Mouse (Mus musculus) liver, postnatal 0 days (tissue): ENCODE measurements around the gene Ubr1. TPM values are rescaled to one million over a fixed set of nuclear protein-coding genes. Genes with fewer than 3 reads are reported as not detected.

Experiments
- ATAC-seq: fragments of 200-750 bp; cut with Nextera tagmentation; 2 replicates; pipeline ENCODE4 v1.8.0; 2017; ENCODE audit warnings: mild to moderate bottlenecking, moderate library complexity
- DNase-seq: peaks from one replicate; pipeline ENCODE4 v3.0.0-alpha.2; 2016
- H3K27ac ChIP-seq: fragments of 300-500 bp; sonication (generic); 2 replicates; pipeline ENCODE4 v1.5.1; 2014; ENCODE audit warnings: antibody characterized with exemption, moderate library complexity, mild to moderate bottlenecking, low read depth
- H3K27me3 ChIP-seq: fragments of 300-500 bp; sonication (generic); 2 replicates; pipeline ENCODE4 v1.6.1; 2014; ENCODE audit warnings: low read length, control low read depth, mixed read lengths; ENCODE audit not compliant: insufficient read depth
- H3K36me3 ChIP-seq: fragments of 300-500 bp; sonication (generic); replicated peaks from 2 replicates; pipeline ENCODE4 v1.6.1; 2014; ENCODE audit warnings: mild to moderate bottlenecking, control low read depth, low read length, moderate library complexity, mixed read lengths; ENCODE audit not compliant: insufficient read depth
- H3K4me1 ChIP-seq: fragments of 300-500 bp; sonication (generic); 2 replicates; pipeline ENCODE4 v1.6.1; 2014; ENCODE audit warnings: antibody characterized with exemption, mild to moderate bottlenecking, control low read depth; ENCODE audit not compliant: insufficient read depth
- H3K4me2 ChIP-seq: fragments of 300-500 bp; sonication (generic); 2 replicates; pipeline ENCODE4 v1.6.1; 2014; ENCODE audit warnings: low read depth, mild to moderate bottlenecking, low read length, moderate library complexity, mixed read lengths
- H3K4me3 ChIP-seq: fragments of 300-500 bp; sonication (generic); 2 replicates; pipeline ENCODE4 v1.5.1; 2014; ENCODE audit warnings: low read depth, low read length
- H3K9ac ChIP-seq: fragments of 300-500 bp; sonication (generic); replicated peaks from 2 replicates; pipeline ENCODE4 v1.6.1; 2014; ENCODE audit warnings: mild to moderate bottlenecking, moderate library complexity
- H3K9me3 ChIP-seq: fragments of 300-500 bp; sonication (generic); 2 replicates; pipeline ENCODE4 v1.6.1; 2016; ENCODE audit warnings: mild to moderate bottlenecking, control low read depth, low read length, mixed read lengths
- CTCF ChIP-seq: sonication (generic); IDR thresholded peaks from 2 replicates; pipeline ENCODE4 v1.5.1; 2016; ENCODE audit warnings: antibody characterized with exemption, low read depth
- EP300 ChIP-seq: IDR thresholded peaks from 2 replicates; pipeline ENCODE4 v1.6.1; 2016; ENCODE audit warnings: antibody characterized with exemption, low read depth, mild to moderate bottlenecking
- WGBS: fragments of 180-500 bp; shearing (Covaris S2); extraction: QIAGEN DNeasy Blood & Tissue Kit; methylation state at CpG from one replicate; pipeline ENCODE4 v1.1.7; 2014; ENCODE audit not compliant: insufficient replicate concordance; 5-methylcytosine and 5-hydroxymethylcytosine counted together
- polyA plus RNA-seq: library from polyadenylated mRNA; unstranded; fragments of >200 nt; fragmentation: Nextera tagmentation; extraction: Ambion mirVana; gene quantifications from 2 replicates; pipeline ENCODE4 v1.2.1, GENCODE M21; 2015

Gene Ubr1
- polyA plus RNA-seq, 1 experiment from 2014 or later = 6.6 TPM

DNA sequence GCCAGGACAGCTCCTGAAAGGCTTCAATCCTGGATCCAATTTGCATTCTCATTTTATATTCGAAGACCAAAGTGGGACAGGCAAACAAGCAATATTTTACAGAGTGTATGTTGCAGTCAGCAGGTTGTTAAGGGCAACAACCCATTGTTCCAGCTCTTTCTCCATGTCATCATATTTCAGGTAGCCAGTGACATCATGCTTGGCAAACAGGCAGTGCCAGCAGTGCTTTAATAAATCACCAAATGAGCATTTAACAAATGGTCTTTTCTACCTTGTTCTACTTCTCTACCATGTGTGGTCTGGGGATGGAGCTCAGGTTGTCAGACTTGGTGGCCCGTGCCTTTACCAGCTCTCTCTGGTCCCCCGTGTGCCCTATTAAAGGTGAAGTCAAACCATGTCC is 112.4 kb downstream of the Ubr1 start:
- Histone ChIP-seq H3K4me1 (no peaks in the 10 kb centered on the region), H3K27ac (no peak overlapping the region), H3K4me2 (no peak overlapping the region), H3K9me3 (no peaks in the 10 kb centered on the region), H3K27me3 (no peaks in the 10 kb centered on the region), H3K9ac (no peak overlapping the region), H3K36me3 (peaks cover 26% of the 10 kb centered on the region), H3K4me3 (no peak overlapping the region)
- 89% methylated on average over 3 of the region's 3 CpGs for WGBS
- ATAC-seq (no peak), DNase-seq (no peak)
- TF ChIP-seq CTCF (no peak), EP300 (no peak)

GRCm38 (mm10) chr2:120853151-120853550 is 117.4 kb downstream of the Ubr1 start:
- H3K4me3 ChIP-seq = no peak overlapping the region
- peaks cover 11% of the 10 kb centered on the region for H3K4me1 ChIP-seq
- no peak overlapping the region for H3K4me2 ChIP-seq
- H3K9ac ChIP-seq = no peak overlapping the region
- 60% methylated on average over 3 of the region's 3 CpGs for WGBS
- no peaks in the 10 kb centered on the region for H3K36me3 ChIP-seq
- H3K27ac ChIP-seq = no peak overlapping the region
- TF ChIP-seq CTCF (no peak), EP300 (no peak)
- no peaks in the 10 kb centered on the region for H3K27me3 ChIP-seq
- DNase-seq (no peak), ATAC-seq (no peak)
- no peaks in the 10 kb centered on the region for H3K9me3 ChIP-seq

GRCm38 (mm10) chr2:120852626-120853025 is 117.9 kb downstream of the Ubr1 start:
- Histone ChIP-seq H3K27ac (no peak overlapping the region), H3K36me3 (no peaks in the 10 kb centered on the region), H3K4me2 (no peak overlapping the region), H3K4me3 (no peak overlapping the region), H3K9ac (no peak overlapping the region), H3K27me3 (no peaks in the 10 kb centered on the region), H3K4me1 (peaks cover 11% of the 10 kb centered on the region), H3K9me3 (no peaks in the 10 kb centered on the region)
- DNase-seq (no peak), ATAC-seq (no peak)
- WGBS = 41% methylated on average over 1 of the region's 1 CpGs
- TF ChIP-seq EP300 (no peak), CTCF (no peak)

DNA sequence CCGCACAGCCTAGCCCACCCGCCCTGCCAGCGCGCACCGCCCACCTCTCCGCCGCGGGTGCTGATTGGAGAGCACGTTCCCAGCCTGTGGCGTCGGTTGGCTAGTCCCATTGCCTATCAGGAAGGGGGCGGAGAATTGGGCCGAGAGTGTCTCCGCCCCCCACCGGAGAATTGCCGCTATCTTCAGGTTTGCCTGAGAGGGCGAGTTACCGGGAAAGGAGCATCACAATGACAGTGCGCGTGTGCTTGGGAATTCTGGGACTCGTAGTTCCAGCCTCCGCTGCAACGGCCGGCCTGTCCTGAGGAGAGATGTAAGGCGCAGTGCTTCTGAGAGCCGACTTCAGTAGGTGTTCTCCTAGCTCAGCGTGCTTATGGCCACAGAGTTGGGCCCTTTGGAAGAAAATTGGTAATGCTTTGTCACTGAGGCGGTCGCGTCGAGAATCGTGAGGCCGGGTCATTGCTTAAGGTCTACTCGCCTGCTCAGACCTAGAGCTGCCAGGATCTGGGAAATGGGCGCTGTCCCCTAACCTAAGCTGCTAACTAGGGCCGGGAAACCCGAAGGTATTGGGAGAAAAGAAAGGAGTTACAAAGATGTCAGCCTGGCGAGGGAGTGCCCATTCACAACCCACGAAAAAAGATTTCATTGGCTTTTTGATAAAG is 120.0 kb downstream of the Ubr1 start, which contains the start of gene Ttbk2:
TSS of gene Ttbk2 (minus strand) at position 181 of the 659 bp plus-strand sequence.
- Histone ChIP-seq H3K4me1 (peaks cover 11% of the 10 kb centered on the region), H3K9me3 (no peaks in the 10 kb centered on the region), H3K9ac (peak within 1 kb of the TSS; percentile 72), H3K27ac (peak within 1 kb of the TSS; percentile 52; the same call in 1 of the 2 replicates), H3K4me2 (peak within 1 kb of the TSS; percentile 93), H3K4me3 (peak within 1 kb of the TSS; percentile 77), H3K36me3 (no peaks in the 10 kb centered on the region), H3K27me3 (no peaks in the 10 kb centered on the region)
- TF ChIP-seq EP300 = peak; percentile 66; the same call in 1 of the 2 replicates
- peak; percentile 47 for TF ChIP-seq CTCF
- WGBS = under 1% methylated on average over 38 of the region's 39 CpGs
- DNase-seq (peak; percentile 97), ATAC-seq (peak; percentile 98)

GRCm38 (mm10) chr2:120849449-120850423 is 120.8 kb downstream of the Ubr1 start, which contains the start of gene Cdan1:
TSS of gene Cdan1 (minus strand) at chr2:120850128.
- 2% methylated on average over 64 of the region's 71 CpGs for WGBS
- Histone ChIP-seq H3K27ac (peak within 1 kb of the TSS; percentile 52; the same call in 1 of the 2 replicates), H3K9ac (peak within 1 kb of the TSS; percentile 72), H3K9me3 (no peaks in the 10 kb centered on the region), H3K27me3 (no peaks in the 10 kb centered on the region), H3K4me2 (peak within 1 kb of the TSS; percentile 93), H3K4me1 (peaks cover 12% of the 10 kb centered on the region), H3K36me3 (no peaks in the 10 kb centered on the region), H3K4me3 (peak within 1 kb of the TSS; percentile 77)
- ATAC-seq (peak; percentile 47), DNase-seq (peak; percentile 70)
- TF ChIP-seq EP300 = no peak
- TF ChIP-seq CTCF = no peak

- Histone ChIP-seq H3K4me2 (no peak overlapping the region), H3K27ac (no peak overlapping the region), H3K4me1 (peaks cover 11% of the 10 kb centered on the region; the same call in 1 of the 2 replicates), H3K36me3 (no peaks in the 10 kb centered on the region), H3K9me3 (no peaks in the 10 kb centered on the region), H3K27me3 (no peaks in the 10 kb centered on the region), H3K9ac (no peak overlapping the region), H3K4me3 (no peak overlapping the region)
- TF ChIP-seq EP300 = no peak
- TF ChIP-seq CTCF = no peak
- WGBS = 77% methylated on average over 1 of the region's 1 CpGs
- no peak for DNase-seq
- ATAC-seq = no peak
These were observed 125.2 kb downstream of the Ubr1 start for GRCm38 (mm10) chr2:120845280-120845679.
